Mouse (Mus musculus) large intestine, adult 2 months (tissue): ENCODE results near the gene Defb47. TPM values are rescaled to one million over a fixed set of nuclear protein-coding genes. Genes with fewer than 3 reads are reported as not detected.

Experiments used
- DNase-seq: peaks from one replicate; pipeline ENCODE4 v3.0.0-alpha.2; 2012; ENCODE audit warnings: low read depth, low spot score
- WGBS: fragments of 180-500 bp; shearing (Covaris S2); methylation state at CpG from one replicate; pipeline ENCODE4 v1.1.7; 2018; 5-methylcytosine and 5-hydroxymethylcytosine counted together
- polyA plus RNA-seq: library from polyadenylated mRNA; depleted of rRNA; stranded (reverse); fragments of >200 nt; gene quantifications from 2 replicates; pipeline ENCODE4 v1.2.3, GENCODE M21; 2012; rRNA removed

Gene Defb47
- polyA plus RNA-seq = 1.0 TPM in 1 of 2 replicates, not detected in the other

DNA sequence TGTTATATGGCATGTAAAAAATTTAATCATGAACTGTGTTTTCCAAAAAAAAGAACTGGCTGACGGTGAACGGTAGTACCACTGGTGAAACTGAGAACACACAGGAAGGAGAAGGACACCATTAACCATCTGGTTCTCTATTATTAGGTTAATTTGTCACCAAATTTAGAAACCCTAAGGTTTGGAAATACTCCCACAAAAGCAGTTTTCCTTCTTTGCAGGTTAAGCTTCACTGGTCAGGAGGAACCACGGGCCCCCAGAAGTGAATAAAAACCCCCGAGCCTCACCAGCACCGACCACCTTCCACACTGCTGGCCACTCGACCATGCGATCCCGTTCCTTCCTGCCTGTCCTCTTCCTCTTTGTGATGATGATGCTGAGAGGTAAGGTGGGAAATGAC, at the start of gene Defb47:
Gene Defb47, plus strand, starts transcription at position 301 of the 400 bp plus-strand sequence.
- DNase-seq = no peak
- WGBS = 74% methylated on average over 8 of the region's 8 CpGs

DNA sequence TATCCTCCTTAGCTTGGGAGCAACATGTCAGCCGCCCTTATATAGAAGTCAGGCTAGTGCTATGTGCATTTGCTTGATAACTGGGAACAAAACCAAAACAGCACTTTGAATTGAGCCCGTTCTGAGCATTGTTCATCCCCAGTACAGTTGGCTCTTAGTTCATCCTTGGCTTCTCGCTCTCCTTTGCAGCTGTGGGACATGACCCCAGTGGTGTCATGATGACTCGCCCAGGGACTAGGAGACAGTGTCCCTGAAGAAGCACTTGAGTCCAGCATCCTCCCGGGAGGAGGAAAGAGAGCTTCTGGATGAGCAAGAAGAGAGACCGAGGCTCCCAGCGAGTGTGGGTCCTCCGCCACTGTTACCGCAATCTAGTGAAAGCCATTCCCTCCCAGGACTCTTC, 41.8 kb upstream of the Defb47 start:
- no peak for DNase-seq
- WGBS = 85% methylated on average over 9 of the region's 9 CpGs

DNA sequence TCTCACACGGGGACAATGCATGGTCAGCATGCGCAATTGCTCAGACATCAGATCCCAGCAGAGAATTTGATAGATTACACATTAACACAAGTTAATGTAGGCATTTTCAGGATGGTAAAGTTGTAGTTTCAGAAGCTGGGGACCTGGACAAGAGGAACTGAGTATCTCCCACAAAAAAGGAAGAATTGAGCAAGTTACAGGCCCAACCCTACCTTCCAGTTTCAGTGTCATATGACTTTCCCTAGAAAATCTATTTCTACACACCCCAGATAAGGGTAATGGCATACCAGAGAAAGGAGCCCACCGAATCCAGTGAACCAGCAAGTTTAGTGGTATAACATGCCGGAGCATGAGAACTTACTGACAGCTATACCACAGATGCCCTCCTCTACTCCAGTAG, 34.2 kb upstream of the Defb47 start:
- WGBS = 85% methylated on average over 4 of the region's 4 CpGs
- no peak for DNase-seq

DNA sequence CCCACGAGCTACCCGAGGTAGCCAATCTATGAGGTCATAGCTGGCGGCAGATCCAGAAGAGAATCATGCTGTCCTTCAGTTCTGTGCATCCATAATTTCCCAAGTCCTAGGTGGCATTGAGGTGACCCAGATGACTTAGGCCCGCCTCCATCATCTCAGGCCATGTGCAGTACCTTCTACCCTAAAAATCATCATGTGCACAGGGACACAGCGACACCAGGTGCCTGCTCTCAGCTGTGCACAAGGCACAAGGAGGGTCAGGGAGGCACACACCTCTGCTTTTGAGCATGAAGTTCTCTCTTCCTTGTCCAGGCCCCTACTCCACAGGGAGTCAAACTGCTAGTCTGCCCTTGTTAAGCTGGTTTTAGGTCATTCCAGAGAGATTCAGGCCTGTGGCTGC, 32.5 kb upstream of the Defb47 start:
- no peak for DNase-seq
- 79% methylated on average over 5 of the region's 5 CpGs for WGBS

DNA sequence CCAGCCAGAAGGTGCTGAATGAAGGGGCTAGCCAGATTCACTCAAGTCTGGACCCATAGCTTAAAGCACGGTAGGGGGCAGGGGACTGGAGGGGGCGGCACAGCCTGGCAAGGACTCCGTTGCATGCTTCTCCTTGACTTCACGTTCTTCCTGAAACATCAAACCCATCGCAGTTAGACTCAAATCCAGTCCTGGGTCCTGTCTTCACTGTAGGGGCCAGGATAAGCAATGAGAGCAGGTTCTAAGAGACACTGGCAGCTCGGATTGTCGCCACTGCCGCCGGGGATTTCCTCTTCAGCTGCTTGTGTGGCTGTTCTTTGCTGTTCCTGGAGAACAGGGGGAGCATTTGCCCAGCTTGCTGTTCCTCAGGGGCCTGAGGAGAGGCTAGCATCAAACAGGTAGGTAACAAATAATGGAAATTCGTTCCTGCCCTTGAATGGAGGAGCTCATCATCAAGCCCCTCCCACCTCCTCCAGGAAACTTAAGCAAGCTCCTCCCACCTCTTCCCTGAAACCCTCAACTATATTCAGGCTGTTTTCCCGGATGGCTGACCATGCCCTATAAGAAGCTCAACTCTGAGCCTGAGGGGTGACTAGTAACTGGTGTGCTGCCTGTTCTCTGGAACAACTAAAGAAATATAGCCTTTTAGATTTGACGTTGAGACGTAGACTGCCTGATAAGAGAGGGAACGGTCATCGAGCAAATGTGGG, 31.9 kb upstream of the Defb47 start:
- 14% methylated on average over 15 of the region's 15 CpGs for WGBS
- no peak for DNase-seq

DNA sequence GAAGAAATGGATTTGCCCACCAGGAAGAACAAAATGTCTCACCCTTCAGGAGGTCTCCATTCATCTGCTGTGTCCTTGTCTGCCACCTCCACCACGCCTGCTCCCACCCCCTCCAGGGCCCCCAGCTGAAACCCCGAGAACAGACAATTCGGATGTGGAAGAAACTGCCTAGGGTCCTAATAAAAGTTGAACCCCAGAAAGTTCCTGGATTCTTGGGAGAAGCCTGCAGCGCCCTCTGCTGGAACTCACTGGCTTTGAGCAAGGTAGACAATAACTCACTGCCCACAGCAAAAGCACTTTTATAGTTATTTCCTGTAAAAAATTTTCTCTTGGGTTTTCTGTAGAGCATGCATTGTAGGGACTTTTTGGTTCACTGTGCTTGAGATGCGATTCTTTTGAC, 22.8 kb upstream of the Defb47 start:
- WGBS = 9% methylated on average over 5 of the region's 5 CpGs
- peak; percentile 14 for DNase-seq

DNA sequence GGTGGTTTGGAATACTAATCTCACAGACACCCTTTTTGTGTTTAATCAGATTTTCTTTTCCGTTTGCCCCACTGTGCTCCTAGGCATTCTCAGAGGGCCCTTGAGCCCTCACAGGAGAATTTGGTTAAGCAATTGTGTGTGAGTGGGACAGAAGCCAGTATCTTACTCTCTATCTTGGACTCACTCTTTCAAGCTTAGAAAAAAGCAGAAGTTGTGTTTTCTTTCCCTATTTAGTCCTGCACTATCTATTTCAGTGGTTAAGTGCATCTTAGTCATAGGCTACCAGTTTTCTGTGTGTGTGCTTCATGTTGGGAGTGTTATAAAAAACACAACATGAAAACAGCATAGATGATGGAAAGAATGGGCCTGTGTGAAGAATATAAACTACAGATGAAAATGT, 18.1 kb upstream of the Defb47 start:
- 71% methylated on average over 1 of the region's 1 CpGs for WGBS

DNA sequence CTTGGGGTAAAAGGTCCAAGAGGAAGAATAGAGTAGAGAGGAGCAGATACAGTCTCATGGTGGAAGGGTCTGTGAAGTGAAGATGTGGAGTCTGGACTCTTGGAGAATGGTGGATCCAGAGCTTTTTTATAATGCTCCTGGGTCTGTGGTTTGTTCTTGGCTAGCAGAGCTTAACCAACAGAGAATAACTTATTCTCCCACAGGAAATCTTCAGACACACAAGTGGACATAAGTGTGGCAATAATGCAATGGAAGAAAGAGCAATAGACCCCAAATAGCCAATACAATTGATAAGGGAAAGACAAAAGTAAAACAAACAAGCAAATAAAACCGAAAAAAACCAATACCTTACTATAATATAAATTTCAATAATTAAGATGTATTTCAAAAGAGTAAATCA, 13.5 kb upstream of the Defb47 start, which contains the start of gene Defb48:
Gene Defb48, minus strand, starts transcription at position 101 of the 400 bp plus-strand sequence.
- DNase-seq = no peak
- WGBS = 72% methylated on average over 1 of the region's 1 CpGs

More for the DNA sequence above, 18.1 kb upstream of the Defb47 start:
- DNase-seq = no peak

DNA sequence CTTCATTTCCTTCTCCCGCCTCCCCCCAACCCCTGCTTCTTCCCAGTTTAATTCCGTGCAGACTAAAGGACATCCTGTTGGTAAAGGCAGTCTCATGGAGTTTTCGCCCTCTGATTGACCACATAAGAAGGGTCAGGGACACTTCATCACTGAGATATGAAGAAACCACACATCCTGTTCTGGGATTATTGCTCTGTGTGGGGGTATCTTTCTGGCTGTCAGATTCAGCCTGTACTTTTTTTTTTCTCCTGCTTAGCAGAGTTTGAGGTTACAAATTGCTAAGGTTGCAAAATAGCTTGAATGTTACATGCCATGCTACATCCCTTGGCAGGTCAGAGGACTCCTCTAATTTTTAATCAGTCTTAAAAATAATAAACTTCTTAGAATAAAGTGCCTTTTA, 6.6 kb upstream of the Defb47 start:
- DNase-seq = no peak
- WGBS = 72% methylated on average over 3 of the region's 3 CpGs

DNA sequence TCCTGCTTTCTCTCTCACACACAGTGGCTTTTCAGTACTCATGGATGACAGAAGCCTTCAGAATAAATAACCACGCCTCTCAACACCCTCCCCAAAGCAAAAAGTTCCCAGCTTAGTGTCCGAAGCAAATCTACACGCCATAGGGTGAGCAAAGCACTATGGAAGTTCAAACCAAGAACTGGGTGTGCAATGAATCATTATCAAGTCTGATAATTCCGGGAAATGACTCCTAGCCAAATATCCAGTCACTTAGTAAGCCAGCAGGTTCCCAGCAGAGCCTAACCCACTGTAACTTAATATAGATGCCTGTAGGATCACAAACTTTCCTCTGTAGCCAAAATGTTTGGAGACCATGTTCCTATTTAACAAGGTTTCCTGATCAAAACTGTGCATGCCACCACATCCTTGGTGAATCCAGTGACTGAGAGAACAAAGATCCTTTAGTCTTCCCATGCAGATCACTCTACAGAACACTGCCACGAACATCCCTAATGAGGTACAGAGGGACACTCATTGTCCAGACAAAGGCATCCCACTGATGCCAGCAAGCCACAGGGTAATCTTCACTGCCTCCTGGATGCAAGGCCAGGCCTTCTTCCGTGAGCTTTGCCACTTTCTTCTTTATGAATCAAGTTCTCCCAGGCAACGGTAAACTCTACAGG, 5.9 kb upstream of the Defb47 start:
- no peak for DNase-seq
- 71% methylated on average over 7 of the region's 7 CpGs for WGBS

DNA sequence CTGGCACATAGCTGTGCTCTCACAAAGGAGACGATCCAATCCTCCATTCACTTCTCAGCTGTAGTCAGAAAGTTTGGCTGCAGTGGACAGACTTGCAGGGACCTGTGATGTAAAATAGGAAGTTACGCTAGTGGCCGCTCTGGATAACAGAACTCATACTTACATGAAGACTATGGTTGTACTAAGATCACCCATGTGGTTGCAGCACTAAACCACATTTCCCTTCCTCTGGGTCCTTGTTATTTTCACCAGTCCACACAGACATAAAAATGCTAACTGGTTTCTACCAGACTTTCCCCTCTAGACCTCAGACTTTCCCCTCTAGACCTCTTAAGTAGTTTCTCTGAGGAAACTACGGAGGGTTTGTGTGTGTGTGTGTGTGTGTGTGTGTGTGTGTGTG, 1.1 kb downstream of the Defb47 start:
- WGBS = 75% methylated on average over 4 of the region's 4 CpGs
- no peak for DNase-seq

DNA sequence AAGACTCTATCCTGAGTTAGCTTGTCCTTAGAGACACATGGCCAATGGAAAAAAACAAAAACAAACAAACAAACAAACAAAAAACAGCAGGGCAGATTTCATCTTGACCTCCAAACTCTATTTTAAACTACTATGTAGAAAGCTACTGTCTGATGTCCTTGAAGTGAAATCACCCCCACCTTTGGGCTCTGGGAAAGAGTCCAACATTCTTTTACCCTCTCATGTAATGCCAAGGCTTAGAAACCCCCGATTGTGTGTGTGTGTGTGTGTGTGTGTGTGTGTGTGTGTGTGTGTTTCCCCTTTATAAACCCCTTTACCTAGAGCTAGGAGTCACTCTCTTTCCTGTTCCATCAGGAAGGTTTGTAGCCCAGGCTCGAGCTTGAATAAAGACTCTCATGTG, 4.7 kb downstream of the Defb47 start:
- no peak for DNase-seq

DNA sequence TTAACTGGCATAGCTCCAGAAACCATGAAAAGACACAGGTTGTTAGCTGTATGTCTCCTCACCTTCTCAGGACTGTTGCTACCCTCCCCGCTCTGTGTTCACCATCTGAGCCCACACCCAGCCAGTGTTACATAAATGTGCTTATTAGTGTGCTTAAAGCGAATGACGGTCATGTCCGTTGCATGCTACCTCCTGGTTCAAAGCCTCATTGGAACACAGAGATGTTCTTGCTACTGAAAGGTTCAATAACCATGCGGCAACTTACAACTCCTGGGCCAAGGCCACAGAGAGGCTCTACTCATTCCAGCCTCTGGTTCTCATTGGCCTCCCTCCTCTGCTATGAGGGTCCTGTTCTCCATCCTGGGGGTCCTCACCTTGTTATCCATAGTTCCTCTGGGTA, 13.6 kb downstream of the Defb47 start, which contains the start of gene Defb43:
Gene Defb43, plus strand, starts transcription at position 301 of the 400 bp plus-strand sequence.
- DNase-seq = no peak
- 91% methylated on average over 5 of the region's 5 CpGs for WGBS

More for the DNA sequence above, 4.7 kb downstream of the Defb47 start:
- WGBS = 56% methylated on average over 2 of the region's 2 CpGs

DNA sequence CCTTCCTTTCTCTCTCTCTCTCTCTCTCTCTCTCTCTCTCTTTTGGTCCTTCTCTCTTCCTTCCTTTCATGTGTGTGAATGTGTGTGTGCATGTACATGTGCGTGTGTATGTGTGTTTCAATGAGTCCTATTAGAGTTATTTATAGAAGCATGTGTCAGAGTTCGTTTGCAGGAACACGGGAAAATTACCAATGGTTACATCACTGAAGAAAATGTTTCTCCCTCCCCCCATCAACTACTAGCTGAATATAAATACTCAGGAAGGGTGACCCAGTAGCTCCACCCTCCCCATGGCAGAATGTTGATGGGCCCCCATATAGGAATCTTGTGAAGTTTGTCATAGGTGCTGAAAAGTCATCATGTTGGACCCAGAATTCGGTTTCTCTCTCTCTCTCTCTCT, 15.2 kb downstream of the Defb47 start:
- 64% methylated on average over 4 of the region's 4 CpGs for WGBS
- DNase-seq = no peak

DNA sequence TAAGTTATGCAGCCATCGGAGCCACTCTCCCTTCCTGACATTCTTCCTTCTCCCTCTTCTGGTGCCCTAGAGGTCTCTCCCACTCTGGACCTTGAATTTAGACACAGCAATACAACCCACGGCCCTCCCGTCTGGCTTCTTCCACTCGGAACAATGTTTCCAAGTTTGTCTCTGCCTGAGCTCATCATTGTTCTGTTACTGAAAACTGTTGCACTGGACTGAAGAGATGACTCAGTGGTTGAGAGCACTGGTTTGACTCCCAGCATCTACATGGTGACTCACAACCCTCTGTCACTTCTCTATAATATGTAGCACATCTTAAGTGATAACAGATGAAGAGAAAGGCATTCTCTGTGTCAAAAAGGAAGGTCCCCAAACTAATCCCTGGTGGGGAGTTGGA, 16.8 kb downstream of the Defb47 start:
- no peak for DNase-seq
- WGBS = 74% methylated on average over 4 of the region's 4 CpGs

DNA sequence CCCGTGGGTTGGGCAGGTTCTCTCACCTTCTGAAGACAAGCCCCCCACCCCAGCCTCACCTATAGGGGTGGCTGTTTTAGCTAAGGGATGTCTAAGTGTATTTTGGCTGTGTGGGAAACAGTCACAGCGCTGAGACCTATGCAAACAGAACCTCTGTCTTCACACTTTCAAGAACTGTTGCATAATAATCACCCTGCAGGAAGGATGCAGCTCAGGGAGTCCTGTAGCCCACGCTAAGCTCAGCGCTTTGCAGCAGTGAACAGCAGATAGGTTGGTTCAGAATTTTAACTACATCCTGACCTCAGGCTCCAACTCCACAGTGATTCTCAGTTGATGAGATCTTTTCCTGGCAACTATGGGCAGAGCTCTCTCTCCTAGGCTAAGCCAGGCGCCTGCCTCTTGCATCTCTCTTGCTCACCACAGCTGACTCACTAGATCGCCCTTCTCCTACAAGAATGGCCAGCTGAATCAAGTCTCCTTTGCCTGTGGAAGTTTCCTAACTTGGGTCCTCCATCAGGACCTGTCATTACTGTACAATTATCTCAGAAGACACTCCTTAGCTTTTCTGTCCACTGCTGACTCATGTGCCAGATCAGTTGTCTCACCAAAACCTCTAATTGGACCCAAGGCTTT, 22.8 kb downstream of the Defb47 start:
- 48% methylated on average over 6 of the region's 6 CpGs for WGBS
- DNase-seq = no peak

DNA sequence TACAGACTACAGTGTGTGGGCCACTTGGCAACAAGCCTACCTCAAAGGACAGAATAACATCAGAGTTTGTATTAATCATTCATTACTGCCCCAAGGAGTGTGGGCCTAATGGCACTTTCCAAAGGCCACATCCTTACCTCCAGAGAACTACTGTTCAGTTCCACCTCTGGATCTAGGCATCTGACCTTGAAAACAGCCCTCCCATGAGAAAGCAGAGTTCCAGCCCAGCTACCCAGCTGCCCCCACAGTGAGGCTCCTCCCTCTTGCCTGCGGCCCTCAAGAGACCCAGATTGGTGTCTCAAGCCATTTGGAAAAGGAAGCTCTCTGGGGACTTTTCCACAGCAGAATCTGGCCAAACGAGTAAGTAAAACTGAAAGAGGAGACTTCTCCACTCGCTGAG, 48.8 kb downstream of the Defb47 start, which contains the start of gene Defb42:
Gene Defb42, plus strand, starts transcription at position 301 of the 400 bp plus-strand sequence.
- no peak for DNase-seq
- WGBS = 80% methylated on average over 3 of the region's 3 CpGs

DNA sequence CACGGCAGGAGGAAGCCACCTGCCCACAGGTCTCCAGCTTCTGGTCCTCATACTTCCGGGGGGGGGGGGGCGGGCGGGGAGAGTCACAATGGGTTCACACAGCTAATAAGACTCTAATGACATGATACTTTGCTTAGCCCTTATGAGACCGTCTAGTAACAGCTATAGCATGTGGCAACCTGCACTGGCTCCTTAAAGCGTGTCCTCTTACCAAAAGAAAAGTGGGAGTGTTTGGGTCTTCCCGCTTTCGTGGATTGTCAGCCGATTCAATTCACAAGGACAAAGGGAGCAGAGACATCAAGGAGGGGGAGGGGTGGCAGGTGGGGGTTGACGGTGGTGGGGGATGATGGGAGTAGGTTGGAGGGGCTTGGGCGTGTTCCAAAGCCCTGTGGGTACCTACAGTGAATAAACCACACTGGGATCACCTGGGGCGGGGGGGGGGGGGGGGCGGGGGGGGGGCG, 52.1 kb downstream of the Defb47 start, which contains the start of gene Defb30:
Gene Defb30, minus strand, starts transcription at position 51 of the 461 bp plus-strand sequence.
- no peak for DNase-seq
- WGBS = 76% methylated on average over 14 of the region's 14 CpGs
